Mouse (Mus musculus): Measurements from ENCODE around the gene Acads. TPM values are rescaled to one million over a fixed set of nuclear protein-coding genes. Genes with fewer than 3 reads are reported as not detected.

Acads gene
- total and polyA plus RNA-seq, 3 experiments: 31.9 to 56.5 TPM; not detected in 1

DNA sequence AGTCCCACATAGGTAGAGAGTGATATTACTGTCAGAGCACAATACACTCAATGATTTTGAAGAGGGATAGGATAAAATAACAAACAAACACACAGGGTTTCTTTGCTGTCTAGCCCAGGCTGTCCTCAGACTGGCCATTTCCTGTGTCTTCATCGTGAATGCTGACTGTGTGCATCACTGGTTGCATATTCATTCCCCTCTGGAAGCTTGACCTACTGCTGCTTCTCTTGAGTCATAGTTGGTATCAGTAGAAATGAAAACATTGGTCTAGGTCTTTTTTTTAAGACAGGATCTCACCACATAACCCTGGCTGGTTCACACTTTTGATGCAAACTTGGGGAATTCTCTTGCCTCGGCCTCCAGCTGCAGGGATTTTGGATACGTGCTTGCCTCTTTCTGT, 49.5 kb downstream of the Acads start:
- H3K9me3 ChIP-seq (replicated peaks; ENCODE audit: insufficient read depth, low read length): no peaks in the 10 kb centered on the region
- H3K4me3 ChIP-seq (ENCODE audit: control insufficient read depth in 1 of 2, insufficient read depth in 1 of 2, low read depth in 2 of 2, low read length in 2 of 2): no peak overlapping the region
- DNase-seq (ENCODE audit: low read depth, low spot score): no peak
- H3K36me3 ChIP-seq (ENCODE audit: control insufficient read depth in 1 of 2, insufficient read depth in 2 of 2, low read length in 2 of 2): peaks cover 0 to 64% of the 10 kb centered on the region in 2 experiments; a peak in 2 of 4 replicates
- H3K27me3 ChIP-seq (ENCODE audit: control insufficient read depth in 1 of 2, insufficient read depth in 2 of 2, low read length in 2 of 2): no peaks in the 10 kb centered on the region
- H3K79me2 ChIP-seq (ENCODE audit: control insufficient read depth, insufficient read depth, low read length, poor library complexity): peaks cover 26% of the 10 kb centered on the region
- H3K27ac ChIP-seq (ENCODE audit: control insufficient read depth, low read depth, low read length): peak overlapping the region; percentile 81
- H3K9ac ChIP-seq (ENCODE audit: control insufficient read depth, low read depth, low read length, poor library complexity, severe bottlenecking): no peak overlapping the region
- peak in 1 of 2 experiments; percentile 30; a peak in 1 of 4 replicates for TF ChIP-seq EP300 (IDR thresholded peaks at IDR 0.05; ENCODE audit: low read depth in 1 of 2, low read length in 2 of 2)
- TF ChIP-seq ZKSCAN1 (IDR thresholded peaks at IDR 0.05; ENCODE audit: low read depth, low read length): 0 out of 2 replicates have a peak, but pooled peaks have one; percentile 29
- no peak for TF ChIP-seq MAZ (IDR thresholded peaks at IDR 0.05; ENCODE audit: low read depth, low read length)
- no peak for TF ChIP-seq MYB (IDR thresholded peaks at IDR 0.05; ENCODE audit: low read depth, low read length)
- no peak for TF ChIP-seq MAFK (IDR thresholded peaks at IDR 0.05; ENCODE audit: borderline replicate concordance, low read depth, low read length)
- TF ChIP-seq MAX (IDR thresholded peaks at IDR 0.05; ENCODE audit: low read length): no peak
- TF ChIP-seq NELFE (IDR thresholded peaks at IDR 0.05; ENCODE audit: low read depth, low read length): no peak
- TF ChIP-seq RAD21 (IDR thresholded peaks at IDR 0.05; ENCODE audit: low read depth, low read length): no peak
- TF ChIP-seq POLR2A (IDR thresholded peaks at IDR 0.05; ENCODE audit: control insufficient read depth in 1 of 2, insufficient read depth in 1 of 2, low read depth in 1 of 2, low read length in 2 of 2, poor library complexity in 1 of 2): no peak
- TF ChIP-seq MXI1 (IDR thresholded peaks at IDR 0.05; ENCODE audit: low read depth, low read length): no peak
- TF ChIP-seq NRF1 (IDR thresholded peaks at IDR 0.05; ENCODE audit: insufficient read depth, low read depth, low read length, poor library complexity, severe bottlenecking): no peak
- H3K4me1 ChIP-seq (ENCODE audit: control insufficient read depth in 1 of 2, insufficient read depth in 2 of 2, low read length in 2 of 2): peaks cover 29 to 64% of the 10 kb centered on the region in 2 experiments

DNA sequence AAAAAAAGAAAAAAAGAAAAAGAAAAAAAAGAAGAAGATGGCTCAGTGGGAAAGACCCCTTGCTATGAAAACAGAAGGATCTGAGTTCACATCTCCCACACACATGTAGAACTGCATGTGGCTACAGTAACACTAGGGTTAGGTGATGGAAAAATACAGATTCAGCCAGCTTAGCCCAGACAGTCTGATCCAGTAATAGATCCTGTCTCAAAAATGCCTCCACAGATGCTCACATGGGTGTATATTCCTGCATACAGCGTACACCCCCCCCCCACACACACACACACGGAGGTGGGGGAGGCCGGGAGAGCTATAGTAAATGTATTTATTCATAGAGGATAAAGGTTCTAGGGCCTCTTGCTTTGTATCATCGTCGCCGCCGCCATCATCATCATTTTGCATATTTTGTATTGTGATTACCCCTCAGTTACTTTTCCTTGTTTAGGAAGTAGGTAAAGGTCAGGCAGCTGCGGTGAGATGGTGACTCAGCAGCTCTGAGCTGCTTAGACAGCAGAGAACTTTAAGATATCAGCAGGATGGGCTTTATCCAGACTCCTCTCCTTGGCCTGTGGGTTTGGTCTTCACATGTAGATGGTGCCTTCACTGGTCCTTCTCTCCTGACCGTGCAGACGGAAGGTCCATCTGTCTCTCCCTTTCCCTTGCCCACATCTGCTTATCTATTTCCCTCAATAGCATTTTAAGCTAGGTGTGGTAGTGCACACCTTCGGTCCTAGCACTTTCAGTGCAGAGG, 50.3 kb downstream of the Acads start:
- Histone ChIP-seq H3K9ac (ENCODE audit: control insufficient read depth, low read depth, low read length, poor library complexity, severe bottlenecking) (peak overlapping the region; percentile 39; the same call in 1 of the 2 replicates), H3K4me1 (ENCODE audit: control insufficient read depth in 1 of 2, insufficient read depth in 2 of 2, low read length in 2 of 2) (peaks cover 29 to 61% of the 10 kb centered on the region in 2 experiments), H3K79me2 (ENCODE audit: control insufficient read depth, insufficient read depth, low read length, poor library complexity) (peaks cover 28% of the 10 kb centered on the region), H3K27me3 (ENCODE audit: control insufficient read depth in 1 of 2, insufficient read depth in 2 of 2, low read length in 2 of 2) (no peaks in the 10 kb centered on the region), H3K27ac (ENCODE audit: control insufficient read depth, low read depth, low read length) (peak overlapping the region; percentile 81), H3K36me3 (ENCODE audit: control insufficient read depth in 1 of 2, insufficient read depth in 2 of 2, low read length in 2 of 2) (peaks cover 0 to 60% of the 10 kb centered on the region in 2 experiments; a peak in 2 of 4 replicates), H3K4me3 (ENCODE audit: control insufficient read depth in 1 of 2, insufficient read depth in 1 of 2, low read depth in 2 of 2, low read length in 2 of 2) (no peak overlapping the region), H3K9me3 (replicated peaks; ENCODE audit: insufficient read depth, low read length) (no peaks in the 10 kb centered on the region)
- peak; percentile 88 for DNase-seq (ENCODE audit: low read depth, low spot score)
- peak; percentile 73; the same call in 1 of the 2 replicates for TF ChIP-seq SIN3A (IDR thresholded peaks at IDR 0.05; ENCODE audit: low read length)
- TF ChIP-seq SMC3 (IDR thresholded peaks at IDR 0.05; ENCODE audit: low read depth, low read length): no peak
- TF ChIP-seq E2F4 (IDR thresholded peaks at IDR 0.05; ENCODE audit: borderline replicate concordance, low read depth, low read length): no peak
- TF ChIP-seq CTCF (IDR thresholded peaks at IDR 0.05 in 2 of 3, conservative IDR thresholded peaks at IDR 0.05 in 1 of 3; ENCODE audit: control insufficient read depth in 1 of 3, insufficient read depth in 1 of 3, low read depth in 2 of 3, low read length in 3 of 3, poor library complexity in 1 of 3, severe bottlenecking in 1 of 3): no peak
- 0 out of 2 replicates have a peak, but pooled peaks have one; percentile 25 for TF ChIP-seq TBP (IDR thresholded peaks at IDR 0.05; ENCODE audit: low read depth, low read length)
- no peak for TF ChIP-seq MYB (IDR thresholded peaks at IDR 0.05; ENCODE audit: low read depth, low read length)
- TF ChIP-seq GATA1 (IDR thresholded peaks at IDR 0.05; ENCODE audit: low read depth, low read length): peak; percentile 67
- no peak for TF ChIP-seq POLR2AphosphoS2 (IDR thresholded peaks at IDR 0.05; ENCODE audit: low read length)
- TF ChIP-seq ZMIZ1 (IDR thresholded peaks at IDR 0.05; ENCODE audit: low read depth, low read length): no peak
- TF ChIP-seq BHLHE40 (IDR thresholded peaks at IDR 0.05; ENCODE audit: borderline replicate concordance, low read depth, low read length): peak; percentile 20; the same call in 1 of the 2 replicates
- peak; percentile 91 for TF ChIP-seq GABPA (IDR thresholded peaks at IDR 0.05; ENCODE audit: low read depth, low read length)
- no peak for TF ChIP-seq RAD21 (IDR thresholded peaks at IDR 0.05; ENCODE audit: low read depth, low read length)
- TF ChIP-seq UBTF (IDR thresholded peaks at IDR 0.05; ENCODE audit: borderline replicate concordance, insufficient read depth, low read depth, low read length): no peak
- no peak for TF ChIP-seq ELF1 (IDR thresholded peaks at IDR 0.05; ENCODE audit: low read depth, low read length)
- TF ChIP-seq JUND (IDR thresholded peaks at IDR 0.05; ENCODE audit: low read depth, low read length): no peak
- TF ChIP-seq TAL1 (IDR thresholded peaks at IDR 0.05; ENCODE audit: low read length): peak; percentile 84
- TF ChIP-seq MEF2A (IDR thresholded peaks at IDR 0.05; ENCODE audit: extremely low read depth, insufficient replicate concordance, low read depth, low read length, poor library complexity, severe bottlenecking): no peak
- TF ChIP-seq MAX (IDR thresholded peaks at IDR 0.05; ENCODE audit: low read length): no peak
- TF ChIP-seq TCF12 (IDR thresholded peaks at IDR 0.05; ENCODE audit: low read depth, low read length): peak; percentile 60
- TF ChIP-seq ETS1 (IDR thresholded peaks at IDR 0.05; ENCODE audit: low read depth, low read length): peak; percentile 95
- no peak; the same call in 1 of the 2 replicates for TF ChIP-seq MYC (IDR thresholded peaks at IDR 0.05; ENCODE audit: low read depth, low read length)
- TF ChIP-seq NELFE (IDR thresholded peaks at IDR 0.05; ENCODE audit: low read depth, low read length): no peak
- TF ChIP-seq MXI1 (IDR thresholded peaks at IDR 0.05; ENCODE audit: low read depth, low read length): no peak
